Mouse (Mus musculus) C2C12 (cell line): ENCODE measurements around the gene Atp5g1. TPM values are rescaled to one million over a fixed set of nuclear protein-coding genes. Genes with fewer than 3 reads are reported as not detected.
A peak's percentile ranks its signal among the peaks of the same experiment; 100 is the strongest.
"Not testable (repeated sequence)": the region's sequence is repeated elsewhere in the genome, so short reads cannot be mapped to it uniquely, and the experiment has no call there.

Experiments used
- H3K27me3 ChIP-seq: one replicate; pipeline ENCODE4 v1.6.1; 2011; ENCODE audit not compliant: control insufficient read depth, insufficient read depth, insufficient read length
- H3K36me3 ChIP-seq: one replicate; pipeline ENCODE4 v1.6.1; 2011; ENCODE audit not compliant: control insufficient read depth, insufficient read depth
- H3K4me3 ChIP-seq: one replicate; pipeline ENCODE4 v1.5.1; 2011; ENCODE audit warnings: mild to moderate bottlenecking, control low read depth; ENCODE audit not compliant: poor library complexity, insufficient read depth, severe bottlenecking
- H3K79me2 ChIP-seq: one replicate; pipeline ENCODE4 v1.6.1; 2011; ENCODE audit not compliant: control insufficient read depth, insufficient read depth
- H3K79me3 ChIP-seq: one replicate; pipeline ENCODE4 v1.6.1; 2011; ENCODE audit warnings: low read depth, control low read depth
- H3ac ChIP-seq: one replicate; pipeline ENCODE3; 2011; ENCODE audit warnings: low read depth; ENCODE audit not compliant: control insufficient read depth, insufficient read length
- CEBPB ChIP-seq: IDR thresholded peaks from one replicate; pipeline ENCODE4 v1.6.1; 2011; ENCODE audit warnings: low read depth, mild to moderate bottlenecking, control low read depth, moderate library complexity
- CTCF ChIP-seq: IDR thresholded peaks from one replicate; pipeline ENCODE4 v1.5.1; 2011; ENCODE audit not compliant: control insufficient read depth, insufficient read depth, insufficient read length
- FOSL1 ChIP-seq: IDR thresholded peaks from one replicate; pipeline ENCODE4 v1.8.0; 2011; ENCODE audit warnings: mild to moderate bottlenecking, low read length; ENCODE audit not compliant: poor library complexity, insufficient read depth, severe bottlenecking
- MAX ChIP-seq: IDR thresholded peaks from one replicate; pipeline ENCODE4 v1.6.1; 2011; ENCODE audit warnings: mild to moderate bottlenecking, control low read depth
- MYOD1 ChIP-seq: IDR thresholded peaks from one replicate; pipeline ENCODE4 v1.6.1; 2011; ENCODE audit warnings: low read depth; ENCODE audit not compliant: control insufficient read depth, insufficient read length
- MYOG ChIP-seq: IDR thresholded peaks from one replicate; pipeline ENCODE4 v1.6.1; 2011; ENCODE audit not compliant: control insufficient read depth, insufficient read length; ENCODE audit errors: extremely low read depth
- USF1 ChIP-seq: IDR thresholded peaks from one replicate; pipeline ENCODE4 v1.6.1; 2011; ENCODE audit warnings: low read depth, mild to moderate bottlenecking, control low read depth, moderate library complexity
- polyA plus RNA-seq: library from polyadenylated mRNA; unstranded; fragments of >200 nt; fragmentation: generic; extraction: Trizol; gene quantifications from one replicate; pipeline ENCODE4 v1.2.1, GENCODE M21; 2012; ENCODE audit warnings: missing spikeins

The Atp5g1 gene
- polyA plus RNA-seq, 1 experiment, result 857 TPM

- H3K79me3 ChIP-seq, result no peaks in the 10 kb centered on the region
- H3K36me3 ChIP-seq, result no peaks in the 10 kb centered on the region
- H3ac ChIP-seq, result no peak overlapping the region
- H3K79me2 ChIP-seq, result no peaks in the 10 kb centered on the region
- TF ChIP-seq MYOG (no peak), USF1 (no peak), CTCF (no peak), MAX (no peak), MYOD1 (no peak), FOSL1 (no peak), CEBPB (no peak)
- H3K4me3 ChIP-seq, result no peak overlapping the region
- H3K27me3 ChIP-seq, result no peaks in the 10 kb centered on the region
Observed at GRCm38 (mm10) chr11:96115416-96115815, 39.9 kb upstream of the Atp5g1 start.

- Histone ChIP-seq H3K79me3 (no peaks in the 10 kb centered on the region), H3K79me2 (no peaks in the 10 kb centered on the region), H3K36me3 (no peaks in the 10 kb centered on the region), H3K27me3 (no peaks in the 10 kb centered on the region), H3K4me3 (no peak overlapping the region), H3ac (no peak overlapping the region)
- no peak for TF ChIP-seq USF1
- TF ChIP-seq MYOD1, result no peak
- no peak for TF ChIP-seq FOSL1
- no peak for TF ChIP-seq CTCF
- no peak for TF ChIP-seq CEBPB
- TF ChIP-seq MYOG, result no peak
- no peak for TF ChIP-seq MAX
Observed at GRCm38 (mm10) chr11:96114077-96114476, 38.6 kb upstream of the Atp5g1 start.

GRCm38 (mm10) chr11:96111751-96112150 lies 36.3 kb upstream of the Atp5g1 start, which contains the start of gene Calcoco2:
TSS of gene Calcoco2 (minus strand) at chr11:96111964.
- H3ac ChIP-seq, result no peak within 1 kb of the TSS
- H3K27me3 ChIP-seq, result no peaks in the 10 kb centered on the region
- TF ChIP-seq MAX (no peak), CTCF (no peak), USF1 (no peak), MYOD1 (no peak)
- no peaks in the 10 kb centered on the region for H3K36me3 ChIP-seq
- H3K4me3 ChIP-seq, result no peak within 1 kb of the TSS
- no peaks in the 10 kb centered on the region for H3K79me3 ChIP-seq
- H3K79me2 ChIP-seq, result no peaks in the 10 kb centered on the region

GRCm38 (mm10) chr11:96110950-96111349 lies 35.5 kb upstream of the Atp5g1 start:
- not testable (repeated sequence) for H3K4me3 ChIP-seq, H3K27me3 ChIP-seq, H3K36me3 ChIP-seq, H3K79me2 ChIP-seq, H3ac ChIP-seq, H3K79me3 ChIP-seq

- Histone ChIP-seq H3K27me3 (peaks cover 4% of the 10 kb centered on the region), H3K36me3 (no peaks in the 10 kb centered on the region), H3K4me3 (no peak overlapping the region), H3K79me3 (no peaks in the 10 kb centered on the region), H3ac (no peak overlapping the region), H3K79me2 (no peaks in the 10 kb centered on the region)
- TF ChIP-seq FOSL1 (no peak), MYOG (no peak), CEBPB (no peak), USF1 (no peak), CTCF (no peak), MAX (no peak), MYOD1 (no peak)
Observed at GRCm38 (mm10) chr11:96108376-96108775, 32.9 kb upstream of the Atp5g1 start.

GRCm38 (mm10) chr11:96093361-96093760 lies 17.9 kb upstream of the Atp5g1 start:
- Histone ChIP-seq H3K4me3 (no peak overlapping the region), H3K79me2 (no peaks in the 10 kb centered on the region), H3K27me3 (peaks cover 13% of the 10 kb centered on the region), H3K36me3 (no peaks in the 10 kb centered on the region), H3K79me3 (no peaks in the 10 kb centered on the region), H3ac (no peak overlapping the region)
- TF ChIP-seq CTCF (peak; percentile 88), USF1 (no peak), MAX (no peak)

DNA sequence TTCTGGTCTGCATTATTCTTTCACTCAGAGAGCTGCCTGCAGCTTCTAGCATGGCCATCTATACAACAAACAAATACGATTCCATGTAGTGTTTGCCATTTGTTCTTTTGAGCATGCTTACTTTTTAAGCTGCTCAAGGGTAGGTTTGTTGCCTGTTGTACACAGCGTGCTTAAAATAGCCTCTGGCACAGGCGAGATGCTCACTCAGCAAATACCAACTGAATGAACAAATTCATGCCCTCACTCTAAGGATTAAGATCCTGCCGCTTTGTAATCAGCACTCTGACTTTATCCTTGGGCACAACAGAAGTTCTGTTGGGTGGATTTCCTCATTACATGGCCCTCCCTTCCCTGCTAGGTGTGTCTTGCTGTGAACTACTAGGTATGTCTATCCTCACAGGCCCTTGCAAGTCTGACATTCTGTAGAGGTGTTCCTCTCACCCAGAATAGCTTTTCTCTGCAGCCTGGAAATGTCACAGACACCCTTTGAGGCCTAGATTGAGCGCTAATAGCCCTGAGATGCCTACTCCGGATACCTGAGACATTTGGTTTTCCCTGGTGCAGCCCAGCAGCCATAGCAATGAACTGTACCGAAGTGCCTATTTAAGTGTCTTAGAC lies 17.3 kb upstream of the Atp5g1 start:
- Histone ChIP-seq H3K4me3 (no peak overlapping the region), H3K79me2 (no peaks in the 10 kb centered on the region), H3K36me3 (no peaks in the 10 kb centered on the region), H3K27me3 (peaks cover 13% of the 10 kb centered on the region), H3ac (no peak overlapping the region), H3K79me3 (no peaks in the 10 kb centered on the region)
- TF ChIP-seq MYOD1 (no peak), CTCF (no peak), CEBPB (no peak)
